Mouse (Mus musculus) left cerebral cortex, postnatal 36 days (tissue): Measurements from ENCODE around the gene Slc39a10. TPM values are rescaled to one million over a fixed set of nuclear protein-coding genes. Genes with fewer than 3 reads are reported as not detected.

Experiments used
- DNase-seq, 2 experiments: peaks; one replicate each; pipeline ENCODE4 v3.0.0; 2021 to 2022; ENCODE audit warnings: low spot score in 2 of 2, mixed read lengths in 1 of 2
- intact Hi-C: fragments of 180-260 bp; cut with DNase I; formaldehyde crosslinking; loops from one replicate; pipeline ENCODE4 v1.15.1; 2025
- total RNA-seq, 2 experiments: library from RNA; stranded (reverse); gene quantifications; 2 replicates each; pipeline ENCODE4 v1.2.3; 2021

Gene Slc39a10
- total RNA-seq, 2 experiments from 2014 or later, result 216 to 217 TPM

DNA sequence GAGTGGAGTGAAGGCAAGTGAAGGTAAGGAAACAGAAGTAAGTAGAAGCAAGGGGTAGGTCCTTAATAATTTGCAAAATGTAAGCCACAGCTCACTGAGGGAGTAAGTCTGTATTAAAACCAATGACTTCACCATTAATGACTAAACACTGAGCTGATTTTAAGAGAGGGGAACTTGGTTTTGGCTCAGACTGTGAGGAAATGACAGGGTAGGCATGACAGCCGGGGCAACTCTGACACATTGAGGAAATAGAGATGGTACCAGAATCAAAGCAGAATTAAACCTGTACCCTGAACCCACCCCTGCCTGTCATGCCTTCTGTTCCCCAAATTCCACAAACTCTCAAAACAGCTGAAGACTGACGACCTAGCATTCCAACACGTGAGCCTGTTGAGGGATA lies 18.9 kb downstream of the Slc39a10 start:
- DNase-seq, result no peak

DNA sequence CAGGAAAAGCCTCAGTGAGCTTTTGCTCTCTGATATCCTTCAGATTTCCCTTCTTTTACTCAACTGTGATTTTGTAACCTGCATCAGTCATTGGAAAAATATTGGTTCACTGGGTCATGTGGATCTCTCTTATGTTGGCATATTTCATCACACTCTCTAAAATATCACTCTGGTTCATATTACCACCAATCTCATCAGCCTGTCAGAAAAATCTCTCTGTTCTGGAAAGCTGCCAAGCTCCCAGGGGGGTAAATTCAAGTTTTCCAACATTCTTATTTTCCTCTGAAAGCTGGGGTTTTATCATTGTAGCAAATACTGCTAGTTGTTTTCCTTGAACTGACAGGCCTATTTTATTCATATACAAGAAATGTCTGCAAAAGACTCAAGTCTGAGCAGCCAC lies 22.9 kb downstream of the Slc39a10 start:
- DNase-seq, result no peak
- intact Hi-C loops, result no loop called here

More for the DNA sequence above, 18.9 kb downstream of the Slc39a10 start:
- intact Hi-C loops, result no loop called here

DNA sequence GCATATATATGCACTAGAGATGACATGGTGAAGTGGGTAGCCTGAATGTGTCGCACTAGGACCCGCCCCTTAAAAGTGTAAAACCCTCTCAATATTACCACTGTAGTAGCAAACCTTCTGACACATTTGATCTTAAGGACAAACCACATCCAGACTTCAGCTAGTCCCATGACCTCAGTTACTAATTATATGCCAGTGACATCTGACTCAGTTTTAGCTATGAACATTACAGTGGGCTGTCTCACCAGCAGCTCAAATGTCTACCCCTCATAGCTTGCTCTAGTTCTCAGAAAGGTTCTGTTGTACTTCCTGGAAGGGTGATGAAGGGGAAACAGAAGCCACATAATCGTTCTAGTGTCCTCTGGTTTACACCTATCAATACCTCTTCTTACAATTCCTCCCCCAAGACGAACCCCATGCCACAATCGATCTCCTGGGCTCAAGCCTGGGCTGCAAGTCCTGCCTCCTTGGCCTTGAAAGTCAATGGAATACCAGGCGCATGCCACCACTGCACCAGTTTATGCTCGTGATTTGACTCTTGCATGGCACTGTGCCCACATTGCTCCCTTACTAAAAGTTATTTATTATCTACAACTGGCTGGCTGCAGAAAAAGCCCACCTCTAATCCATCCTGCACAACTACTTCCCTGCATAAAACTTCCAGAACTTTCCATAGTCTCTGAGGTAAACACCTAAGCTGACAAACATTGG lies 28.3 kb downstream of the Slc39a10 start:
- intact Hi-C loops, result no loop called here
- DNase-seq, result no peak

DNA sequence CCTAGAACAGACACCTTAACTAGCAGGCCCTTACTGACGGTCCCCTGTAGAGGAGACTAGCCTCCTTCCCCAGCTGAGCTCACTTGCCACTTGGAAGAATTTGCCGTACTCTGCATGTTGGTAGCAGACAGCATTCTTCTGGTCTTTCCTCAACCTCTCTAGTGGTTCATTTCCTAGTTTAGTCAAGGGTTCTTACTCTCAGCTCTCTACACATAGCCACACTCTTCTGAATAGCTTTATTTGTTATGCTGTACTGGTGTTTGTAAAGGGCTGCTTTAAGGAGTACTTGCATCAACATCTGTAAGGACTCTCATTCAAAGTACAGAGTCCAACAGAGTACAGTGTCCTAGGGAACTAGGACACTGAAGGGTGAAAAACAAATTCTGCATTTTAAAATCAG lies 29.2 kb downstream of the Slc39a10 start:
- DNase-seq, result no peak
- intact Hi-C loops, result no loop called here

DNA sequence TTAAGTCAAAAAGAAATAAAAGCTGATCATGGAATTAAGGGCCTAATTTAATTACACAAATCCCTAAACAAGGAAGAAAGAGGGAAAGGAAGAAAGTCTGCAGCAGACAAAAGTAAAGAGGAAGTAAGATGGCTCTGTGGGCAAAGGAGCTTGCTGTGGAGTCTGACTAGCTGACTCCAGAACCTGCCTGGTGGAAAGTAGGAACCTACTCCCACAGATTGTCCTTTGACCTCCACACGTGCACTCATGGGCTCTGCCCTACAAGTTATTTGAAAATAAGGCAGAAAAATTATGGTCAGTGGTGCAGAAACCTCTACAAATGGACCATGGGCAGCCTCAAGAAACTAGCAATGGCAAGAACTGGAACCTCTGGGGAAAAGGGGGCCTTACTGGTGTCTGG lies 32.6 kb downstream of the Slc39a10 start:
- intact Hi-C loops, result no loop called here
- no peak for DNase-seq

DNA sequence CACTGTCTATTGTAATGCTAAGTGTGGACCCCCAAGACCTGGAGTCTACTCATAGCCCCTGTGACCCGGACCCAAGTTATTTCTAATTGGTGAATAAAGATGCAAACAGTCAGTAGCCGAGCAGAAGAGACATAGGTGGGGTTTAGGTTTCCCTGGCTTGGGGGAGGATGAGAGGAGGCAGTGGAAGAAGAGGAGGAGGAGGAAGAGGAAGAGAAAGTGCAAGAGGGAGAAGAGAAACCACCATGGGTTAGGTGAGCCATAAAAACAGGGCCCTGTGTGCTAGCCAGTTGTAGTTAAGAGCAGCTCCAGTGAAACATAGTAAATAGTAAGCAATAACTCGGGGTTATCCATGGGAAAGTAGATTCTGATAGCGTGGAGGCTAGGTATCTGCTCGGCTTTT lies 34.1 kb downstream of the Slc39a10 start:
- no peak for DNase-seq
- intact Hi-C loops, result loop anchor here (10.0 kb wide), 1 partner anchor 416 kb away; no protein-coding TSS in a partner anchor

DNA sequence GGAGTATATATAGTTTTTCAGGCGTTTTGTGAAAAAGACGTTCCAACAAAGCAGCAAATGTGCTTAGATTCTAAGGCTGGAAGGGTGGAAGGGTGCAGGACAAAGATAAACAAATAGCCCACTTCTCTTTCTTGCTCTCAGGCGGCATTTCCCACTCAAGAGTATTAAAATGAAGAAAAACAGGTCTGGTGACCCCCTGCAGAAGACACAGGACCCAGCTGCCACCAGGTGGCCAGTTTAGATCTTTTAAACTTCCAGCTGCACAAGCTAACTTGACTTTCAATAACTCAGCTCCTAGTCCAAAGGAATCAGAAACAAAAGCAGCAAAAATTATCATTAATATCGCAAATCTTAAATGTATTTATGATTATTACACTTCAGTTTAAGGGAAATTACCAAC lies 36.2 kb downstream of the Slc39a10 start:
- intact Hi-C loops, result loop anchor here (10.0 kb wide), 1 partner anchor 418 kb away; no protein-coding TSS in a partner anchor
- DNase-seq, result no peak

DNA sequence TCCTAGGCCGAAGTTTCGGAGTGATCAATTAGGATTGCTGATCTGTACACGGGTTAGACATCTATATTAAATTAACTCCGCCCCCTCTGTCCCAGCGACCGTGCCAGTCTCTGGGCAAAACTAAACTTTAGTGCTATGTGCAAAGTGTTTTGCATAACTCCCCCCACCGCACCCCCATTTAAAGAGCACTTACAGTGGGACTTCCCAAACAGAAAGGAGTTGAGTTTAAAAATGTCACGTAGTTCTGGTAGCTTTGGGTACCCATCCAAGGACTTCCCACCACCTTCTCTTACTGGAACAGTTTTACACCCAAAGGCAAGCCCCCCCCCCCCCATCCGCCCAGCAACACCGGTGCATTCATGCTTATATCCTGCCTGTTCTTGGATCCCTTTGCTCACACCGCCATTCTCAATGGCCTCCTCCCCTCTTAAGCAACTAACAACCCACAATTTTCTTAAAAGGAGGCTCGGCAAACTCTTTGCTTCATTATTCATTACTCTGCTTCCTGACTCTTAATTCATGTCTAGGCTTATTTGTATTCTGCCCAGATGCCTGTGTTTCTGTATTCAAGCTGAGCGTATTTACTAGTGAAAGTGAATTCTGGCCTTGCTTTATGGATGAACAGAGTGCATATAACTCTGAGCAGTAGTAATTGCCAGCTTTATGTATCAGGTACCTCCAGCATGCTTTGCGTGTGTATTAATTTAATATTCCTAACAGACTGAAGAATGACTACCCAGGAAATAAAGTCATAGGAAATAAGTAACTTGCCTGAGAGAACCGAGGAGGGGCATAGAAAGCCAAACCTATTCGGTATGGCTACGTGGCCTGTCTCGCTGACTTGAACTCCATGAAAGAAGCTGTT lies 38.4 kb downstream of the Slc39a10 start:
- DNase-seq, result no peak
- intact Hi-C loops, result loop anchor here (5.0 to 10.0 kb wide), 2 partner anchors 343 to 421 kb away; no protein-coding TSS in a partner anchor

DNA sequence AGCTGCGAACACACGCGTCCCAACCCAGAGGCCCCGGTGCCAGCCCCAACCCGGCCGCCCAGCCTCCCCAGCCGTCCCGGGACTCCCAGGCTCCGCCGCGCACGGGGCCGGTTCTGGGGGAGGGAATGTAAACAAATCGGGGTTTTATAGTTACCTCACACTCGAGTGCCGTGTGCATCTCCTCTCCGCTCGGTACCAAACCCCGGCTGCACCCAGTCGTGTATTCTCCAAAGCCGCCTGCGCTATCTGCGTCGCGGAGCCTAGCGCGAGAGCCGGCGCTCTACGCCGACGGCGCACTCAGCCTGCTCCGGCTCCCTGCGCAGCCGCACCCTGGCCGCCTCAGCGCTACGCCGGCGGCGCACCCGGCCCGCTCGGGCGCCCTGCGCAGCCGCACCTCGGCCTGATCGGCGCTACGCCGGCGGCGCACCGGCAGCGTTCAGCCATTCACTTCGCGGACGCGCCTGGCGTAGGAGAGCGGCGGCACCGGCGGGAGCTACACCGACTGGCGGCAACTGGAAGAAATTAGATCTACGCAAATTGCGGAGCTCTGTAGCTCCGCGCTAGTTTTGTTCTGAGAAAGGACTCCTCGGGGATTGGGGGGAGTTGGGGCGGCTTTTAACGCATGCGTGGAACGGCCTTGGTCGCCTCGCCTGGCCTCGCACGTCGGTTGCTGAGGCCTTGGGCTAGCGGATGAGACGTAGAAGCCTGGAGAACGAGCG lies 39.2 kb downstream of the Slc39a10 start:
- peak; percentile 98 to 100 for DNase-seq
- intact Hi-C loops, result loop anchor here (2.0 to 10.0 kb wide), 4 partner anchors 83 to 421 kb away; no protein-coding TSS in a partner anchor

DNA sequence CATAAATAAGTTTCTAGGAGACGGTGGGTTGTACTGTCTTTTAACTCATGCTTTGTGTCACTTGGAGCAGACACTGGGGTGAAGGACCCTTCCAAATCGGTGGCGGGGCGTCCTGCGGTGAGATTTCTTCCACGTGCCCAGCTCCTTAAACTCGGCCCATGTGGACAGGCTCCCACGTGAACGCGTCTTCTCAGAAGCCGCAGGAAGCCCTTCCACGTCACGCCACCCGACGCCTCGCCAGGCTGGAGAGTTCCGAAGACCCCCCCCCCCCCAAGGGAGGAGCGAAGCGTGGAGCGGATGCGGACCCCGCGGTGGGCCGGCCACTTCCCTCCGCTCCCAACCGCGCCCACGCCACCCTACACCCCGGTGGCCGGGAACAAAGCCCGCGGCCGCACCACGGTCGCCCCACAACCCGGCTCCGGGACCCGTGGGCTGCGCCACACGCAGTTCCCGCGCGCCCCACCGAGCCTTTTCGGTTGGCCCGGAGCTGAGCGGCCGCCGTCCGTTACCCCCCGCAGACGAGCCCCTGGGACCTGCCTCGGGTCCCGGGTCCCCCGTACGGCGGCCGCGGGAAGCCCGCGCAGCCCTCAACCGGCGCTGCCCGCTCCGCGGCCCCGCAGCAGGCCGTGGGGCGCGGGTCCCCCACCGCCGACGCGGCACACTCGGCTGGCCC lies 39.9 kb downstream of the Slc39a10 start:
- intact Hi-C loops, result loop anchor here (2.0 to 10.0 kb wide), 4 partner anchors 84 to 422 kb away; no protein-coding TSS in a partner anchor
- peak; percentile 68 to 71 for DNase-seq

DNA sequence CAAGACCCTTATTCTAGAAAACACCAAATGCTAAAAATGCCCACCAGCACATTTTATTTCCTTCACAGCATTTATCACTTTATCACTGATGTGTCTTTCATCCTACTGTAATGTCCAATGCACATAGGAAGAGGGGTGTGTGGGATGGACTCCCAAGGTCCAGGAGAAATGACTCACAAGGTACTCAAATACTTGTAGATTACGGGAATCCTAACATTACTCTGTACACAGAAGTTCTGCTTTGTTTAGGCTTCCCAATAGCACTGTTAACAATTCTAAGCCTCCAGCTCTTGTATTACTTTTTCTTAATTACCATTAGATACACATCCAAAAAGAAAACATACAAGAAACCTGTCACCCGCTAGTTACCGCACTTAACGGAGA lies 40.4 kb downstream of the Slc39a10 start:
- no peak for DNase-seq
- intact Hi-C loops, result loop anchor here (2.0 to 10.0 kb wide), 4 partner anchors 85 to 423 kb away; no protein-coding TSS in a partner anchor

DNA sequence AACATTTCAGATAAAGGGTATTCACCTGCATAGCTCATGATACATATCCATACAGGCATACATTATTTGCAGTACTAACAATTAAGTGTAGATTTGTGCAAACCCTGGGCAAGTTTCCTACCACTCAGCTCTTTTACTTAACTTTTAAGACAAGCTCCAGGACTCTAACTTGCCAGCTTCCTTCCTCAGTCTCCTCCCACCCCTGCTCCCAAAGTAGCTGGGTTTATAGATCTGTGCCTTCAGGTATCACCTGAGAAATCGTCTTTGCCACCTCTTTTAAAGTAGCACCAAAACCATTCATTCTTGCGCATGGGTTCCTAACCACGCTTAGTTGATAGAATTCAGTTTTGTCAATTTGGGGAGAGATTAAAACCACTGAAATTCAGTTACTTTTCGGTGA lies 41.1 kb downstream of the Slc39a10 start:
- intact Hi-C loops, result loop anchor here (5.0 to 10.0 kb wide), 2 partner anchors 346 to 423 kb away; no protein-coding TSS in a partner anchor
- no peak for DNase-seq

DNA sequence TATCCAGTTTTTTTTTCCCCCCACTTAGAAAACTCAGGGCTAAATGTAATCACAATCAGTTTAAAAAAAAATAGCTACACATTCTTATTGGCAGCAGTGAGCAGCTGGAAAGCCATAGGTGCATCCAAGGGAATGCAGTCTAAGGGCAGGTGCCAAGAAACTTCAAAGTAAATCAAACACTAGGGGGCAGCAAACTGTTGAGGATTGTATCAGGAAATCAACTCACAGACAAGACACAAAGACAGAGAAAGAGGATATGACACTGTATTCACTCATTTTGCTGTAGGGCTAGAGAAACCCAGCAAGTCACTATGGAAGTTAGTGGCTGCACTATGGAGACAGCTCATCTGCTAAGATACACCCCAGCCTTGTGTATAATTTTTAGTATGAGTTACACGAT lies 42.9 kb downstream of the Slc39a10 start:
- intact Hi-C loops, result loop anchor here (5.0 to 10.0 kb wide), 2 partner anchors 348 to 425 kb away; no protein-coding TSS in a partner anchor
- DNase-seq, result peak; percentile 44 to 50

DNA sequence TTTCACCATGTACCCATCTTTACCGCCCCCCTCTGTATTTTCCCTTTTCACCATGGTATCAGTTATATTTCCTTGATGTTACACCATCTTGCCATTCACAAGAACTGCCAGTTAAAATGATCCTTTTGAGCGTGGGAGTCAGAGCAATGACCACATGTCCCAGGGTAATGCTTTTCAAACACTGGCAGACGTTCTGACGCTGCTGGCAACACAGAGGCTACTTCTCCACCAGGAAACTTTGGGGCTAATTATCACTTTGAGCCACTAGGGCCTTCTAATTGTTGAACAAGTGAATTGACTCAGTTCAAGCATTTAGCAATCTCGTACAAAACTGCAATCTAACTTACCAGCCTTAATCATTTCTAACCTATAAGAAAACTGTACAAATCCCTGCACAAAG lies 47.4 kb downstream of the Slc39a10 start:
- intact Hi-C loops, result no loop called here
- DNase-seq, result no peak

DNA sequence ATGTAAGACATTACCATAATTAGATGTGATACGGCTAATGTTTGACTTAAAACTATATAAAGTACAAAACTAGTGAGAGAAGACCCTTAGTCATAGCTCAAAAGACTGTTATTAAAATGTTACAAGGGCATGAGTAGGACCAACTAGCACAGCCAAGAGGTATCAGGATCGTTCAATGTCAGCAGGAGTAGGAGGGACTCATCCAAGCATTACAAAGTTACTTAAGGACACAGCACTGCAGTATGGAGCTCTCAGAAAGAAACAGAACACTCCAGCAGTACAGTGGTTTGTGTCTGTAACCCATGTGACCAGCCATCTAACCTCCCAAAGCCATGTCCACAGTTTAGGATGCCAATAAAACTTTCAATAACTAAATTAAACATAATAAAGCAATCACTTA lies 48.4 kb downstream of the Slc39a10 start:
- no peak for DNase-seq
- intact Hi-C loops, result no loop called here

DNA sequence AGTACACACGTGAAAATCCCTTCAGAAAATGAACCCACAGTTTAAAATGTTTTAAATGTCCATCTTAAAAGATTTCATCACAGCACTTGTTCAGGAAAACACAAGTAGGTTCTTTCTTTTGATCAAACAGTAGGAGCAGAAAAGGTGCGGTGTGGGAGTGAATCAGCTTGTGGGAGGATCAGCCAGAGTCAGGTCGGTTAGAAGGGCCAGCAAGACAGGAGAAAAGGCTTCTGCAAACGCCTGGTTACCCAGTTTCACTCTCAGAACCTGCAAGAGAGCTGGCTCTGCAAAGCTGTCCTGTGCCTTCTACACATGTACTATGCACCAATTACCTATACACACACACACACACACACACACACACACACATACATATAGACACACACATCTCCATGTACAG lies 49.2 kb downstream of the Slc39a10 start:
- DNase-seq, result no peak
- intact Hi-C loops, result no loop called here

DNA sequence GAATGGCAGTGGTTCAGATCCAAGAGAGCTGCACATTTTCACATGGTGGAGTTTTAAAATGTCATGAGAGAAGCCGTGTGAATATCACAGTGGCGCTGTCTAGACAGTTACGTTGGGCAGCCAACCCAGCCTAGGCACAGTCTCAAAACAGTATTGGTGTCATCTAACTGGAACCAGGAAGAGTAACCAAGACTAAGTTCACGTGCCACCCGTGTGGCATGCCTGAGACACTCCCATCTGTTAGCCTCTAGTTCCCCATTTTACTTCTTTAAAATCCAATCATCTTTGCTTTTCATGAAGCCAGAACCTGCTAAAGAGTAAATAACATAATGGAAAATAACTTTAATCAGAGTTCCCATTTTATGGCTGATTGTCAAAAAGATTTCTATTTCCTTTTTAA lies 60.7 kb downstream of the Slc39a10 start:
- DNase-seq, result no peak
- intact Hi-C loops, result no loop called here

DNA sequence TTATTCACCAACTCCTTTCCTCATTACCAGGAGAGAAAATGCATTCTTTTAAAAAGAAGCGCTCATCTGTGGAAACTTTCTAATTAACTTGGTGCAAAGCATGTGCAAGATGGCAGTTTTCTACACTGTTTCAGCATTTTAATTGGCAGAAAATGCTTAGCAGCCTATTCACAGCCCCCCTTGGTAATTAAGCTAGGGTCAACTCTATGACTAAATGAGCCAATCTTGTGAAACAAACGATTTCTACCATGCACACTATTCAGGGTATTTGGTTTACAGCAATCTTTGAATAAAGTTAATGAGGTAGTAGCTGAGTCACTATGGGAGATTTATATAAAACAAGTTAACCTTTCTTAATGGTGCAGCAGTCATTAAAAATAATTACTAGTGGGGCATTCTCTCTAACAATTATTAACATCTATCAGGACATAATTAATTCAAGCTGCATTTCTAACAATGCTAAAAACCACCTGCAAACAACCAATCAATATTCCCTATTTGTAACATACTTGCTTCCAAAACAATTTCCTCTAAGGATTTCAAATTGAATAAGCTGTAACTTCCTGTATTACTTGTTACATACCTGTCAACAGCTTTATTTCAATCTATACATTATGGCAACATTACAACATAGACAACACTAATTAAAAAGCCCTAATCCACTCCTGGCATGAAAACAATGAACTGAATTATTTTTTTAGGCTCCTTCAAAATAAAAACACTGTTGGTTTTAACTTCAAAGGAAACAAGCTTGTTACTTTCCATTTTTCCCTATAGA lies 62.4 kb downstream of the Slc39a10 start:
- intact Hi-C loops, result no loop called here
- no peak for DNase-seq
